Mouse (Mus musculus): Measurements from ENCODE around the gene Aplf.

DNA sequence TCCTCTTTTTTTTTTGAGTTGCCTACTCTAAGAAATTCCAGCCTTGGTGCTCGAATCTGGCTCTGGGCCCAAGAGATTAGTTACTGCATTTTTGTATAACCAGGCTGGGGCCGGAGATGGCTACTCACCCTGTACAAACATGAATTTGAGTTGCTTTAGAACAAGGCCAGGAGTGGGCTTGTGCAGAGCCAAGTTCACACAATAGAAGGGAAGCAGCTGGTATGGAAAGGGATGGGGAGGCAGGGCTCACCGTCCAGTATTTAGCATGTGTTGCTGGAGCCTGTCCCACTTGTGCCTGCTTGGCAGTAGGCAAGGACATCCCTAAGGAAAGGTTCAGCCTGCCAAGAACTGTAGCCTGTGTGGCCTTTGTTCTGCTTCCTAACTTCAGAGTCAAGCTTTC, 50.7 kb downstream of the Aplf start:
- no peak for TF ChIP-seq CTCF (IDR thresholded peaks at IDR 0.05; ENCODE audit: low read depth)
- no peak for TF ChIP-seq EP300 (IDR thresholded peaks at IDR 0.05; ENCODE audit: low read depth)

Data from liver, postnatal 0 days (tissue).